8 mouse cellular contexts compared by ENCODE assay signal in the genomic region with DNA sequence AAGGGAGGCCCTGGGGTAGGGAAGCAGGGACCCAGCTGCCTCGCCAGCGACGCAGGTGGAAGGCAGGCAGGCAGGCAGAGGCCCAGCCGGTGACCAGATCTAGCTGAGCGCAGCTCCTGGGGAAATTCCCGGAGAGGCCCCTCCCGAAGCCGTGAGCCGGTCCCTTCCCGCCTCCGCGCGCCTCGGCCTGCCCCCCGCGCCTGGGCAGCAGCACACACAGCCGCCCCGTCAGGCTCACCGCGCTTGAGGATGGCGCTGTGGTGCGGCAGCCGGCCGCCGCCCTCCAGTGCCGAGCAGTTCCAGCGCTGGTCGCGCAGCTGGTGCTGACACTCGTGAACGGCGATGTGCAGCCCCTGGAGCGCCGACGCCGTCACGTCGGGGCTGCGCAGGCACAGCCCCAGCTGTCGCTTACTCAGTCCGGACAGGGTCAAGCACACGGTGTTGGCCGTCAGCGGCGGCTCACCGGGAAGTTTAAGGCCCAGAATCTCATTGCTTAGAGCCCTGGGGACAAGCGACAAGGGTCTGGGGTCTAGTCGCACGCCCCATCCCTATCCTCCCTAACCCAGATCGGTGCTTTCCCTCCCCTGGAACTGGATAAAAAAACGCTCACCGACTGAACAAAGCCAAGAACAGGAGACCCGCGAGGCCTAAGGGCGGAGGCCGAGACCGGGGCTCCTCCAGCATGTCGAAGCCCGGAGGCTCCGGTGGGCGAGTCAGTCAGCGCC. TPM values are rescaled to one million over a fixed set of nuclear protein-coding genes. Genes with fewer than 3 reads are reported as not detected.
DNase-seq lines count a peak whose midpoint lies in the region; ATAC-seq and TF ChIP-seq lines count a peak whose summit lies in the region.

No protein-coding gene starts in this region.

- DNase-seq in adrenal gland, postnatal 10 days, result peak; percentile 45
- DNase-seq in adrenal gland, postnatal 4 days (ENCODE audit: low spot score in 2 of 2), result no peak
- peak; percentile 71 for DNase-seq in limb, embryonic 10.5 days (ENCODE audit: low spot score)
- no peak for DNase-seq in midbrain, postnatal 0 days (ENCODE audit: low spot score)
- DNase-seq in yolk sac, embryonic 10.5 days (ENCODE audit: low spot score), result no peak
- DNase-seq in cerebellum, adult 2 months, result no peak

- peak; percentile 60 for ATAC-seq in heart, embryonic 16.5 days (replicated peaks; ENCODE audit: extremely low read depth, insufficient read depth, low FRiP score)
- ATAC-seq in midbrain, postnatal 0 days (ENCODE audit: low FRiP score), result no peak

- no peaks in the 10 kb centered on the region for H3K36me3 ChIP-seq in ES-Bruce4 (ENCODE audit: control insufficient read depth, insufficient read depth, low read length, poor library complexity, severe bottlenecking)
- no peaks in the 10 kb centered on the region for H3K36me3 ChIP-seq in heart, embryonic 16.5 days (ENCODE audit: control insufficient read depth, insufficient read depth)
- no peaks in the 10 kb centered on the region for H3K36me3 ChIP-seq in limb, embryonic 10.5 days
- no peaks in the 10 kb centered on the region for H3K36me3 ChIP-seq in midbrain, postnatal 0 days (ENCODE audit: insufficient read depth, low read length)

- H3K4me2 ChIP-seq in heart, embryonic 16.5 days (ENCODE audit: low read depth, low read length), result peak overlapping the region; percentile 53
- peak overlapping the region; percentile 36; the same call in 1 of the 2 replicates for H3K4me2 ChIP-seq in midbrain, postnatal 0 days (ENCODE audit: low read depth, low read length, poor library complexity, severe bottlenecking)

- H3K27ac ChIP-seq in ES-Bruce4 (ENCODE audit: insufficient read depth, low read length), result no peak overlapping the region
- H3K27ac ChIP-seq in heart, embryonic 16.5 days (ENCODE audit: low read length), result no peak overlapping the region
- 0 out of 2 replicates have a peak overlapping the region, but pooled peaks have one; percentile 17 for H3K27ac ChIP-seq in limb, embryonic 10.5 days
- H3K27ac ChIP-seq in midbrain, postnatal 0 days (ENCODE audit: low read depth, low read length), result no peak overlapping the region
- no peak overlapping the region for H3K27ac ChIP-seq in cerebellum, adult 2 months (ENCODE audit: insufficient read depth, low read length)

- peaks cover 2% of the 10 kb centered on the region for H3K4me1 ChIP-seq in ES-Bruce4 (ENCODE audit: control insufficient read depth, insufficient read depth, low read length)
- H3K4me1 ChIP-seq in heart, embryonic 16.5 days (ENCODE audit: control insufficient read depth, insufficient read depth, low read length), result peaks cover 20% of the 10 kb centered on the region
- H3K4me1 ChIP-seq in limb, embryonic 10.5 days, result peaks cover 57% of the 10 kb centered on the region
- H3K4me1 ChIP-seq in midbrain, postnatal 0 days (ENCODE audit: insufficient read depth, low read length), result peaks cover 5% of the 10 kb centered on the region; the same call in 1 of the 2 replicates
- H3K4me1 ChIP-seq in cerebellum, adult 2 months (ENCODE audit: control insufficient read depth, insufficient read depth, low read length), result no peaks in the 10 kb centered on the region

- no peaks in the 10 kb centered on the region for H3K9me3 ChIP-seq in ES-Bruce4 (replicated peaks; ENCODE audit: control insufficient read depth, insufficient read depth, low read length, poor library complexity, severe bottlenecking)
- H3K9me3 ChIP-seq in heart, embryonic 16.5 days (replicated peaks; ENCODE audit: control insufficient read depth, low read length), result no peaks in the 10 kb centered on the region
- H3K9me3 ChIP-seq in limb, embryonic 10.5 days (replicated peaks), result 0 out of 2 replicates have a peak, but pooled peaks cover 2% of the 10 kb centered on the region
- no peaks in the 10 kb centered on the region for H3K9me3 ChIP-seq in midbrain, postnatal 0 days (ENCODE audit: low read length)

- 2% methylated on average over 57 of the region's 62 CpGs for WGBS in heart, embryonic 16.5 days
- under 1% methylated on average over 62 of the region's 62 CpGs for WGBS in limb, embryonic 10.5 days
- under 1% methylated on average over 62 of the region's 62 CpGs for WGBS in midbrain, postnatal 0 days
- WGBS in cerebellum, adult 2 months, result 4% methylated on average over 61 of the region's 62 CpGs

- TF ChIP-seq CTCF in ES-Bruce4 (IDR thresholded peaks at IDR 0.05; ENCODE audit: low read depth, low read length), result no peak
- peak; percentile 27 for TF ChIP-seq CTCF in midbrain, postnatal 0 days (IDR thresholded peaks at IDR 0.05)
- no peak for TF ChIP-seq CTCF in cerebellum, adult 2 months (IDR thresholded peaks at IDR 0.05; ENCODE audit: borderline replicate concordance, insufficient read depth, low read depth, low read length)

- peak overlapping the region; percentile 39; the same call in 1 of the 2 replicates for H3K9ac ChIP-seq in ES-Bruce4 (ENCODE audit: low read depth, poor library complexity, severe bottlenecking)
- H3K9ac ChIP-seq in heart, embryonic 16.5 days (ENCODE audit: low read length), result peak overlapping the region; percentile 7; the same call in 1 of the 2 replicates
- H3K9ac ChIP-seq in midbrain, postnatal 0 days (replicated peaks; ENCODE audit: low read length, poor library complexity, severe bottlenecking), result no peak overlapping the region; the same call in 1 of the 2 replicates

- H3K4me3 ChIP-seq in ES-Bruce4 (ENCODE audit: low read depth, low read length), result peak overlapping the region; percentile 24
- H3K4me3 ChIP-seq in heart, embryonic 16.5 days (ENCODE audit: low read length), result peak overlapping the region; percentile 34
- H3K4me3 ChIP-seq in limb, embryonic 10.5 days, result peak overlapping the region; percentile 37
- peak overlapping the region; percentile 20 for H3K4me3 ChIP-seq in midbrain, postnatal 0 days (ENCODE audit: low read depth, low read length)
- H3K4me3 ChIP-seq in cerebellum, adult 2 months (replicated peaks; ENCODE audit: insufficient read depth, low read depth, low read length), result no peak overlapping the region

- no peak for TF ChIP-seq EP300 in ES-Bruce4 (IDR thresholded peaks at IDR 0.05; ENCODE audit: insufficient read depth, low read depth, low read length)

- no peak for TF ChIP-seq POLR2A in ES-Bruce4 (IDR thresholded peaks at IDR 0.05; ENCODE audit: insufficient read depth, low read length)
- TF ChIP-seq POLR2A in cerebellum, adult 2 months (IDR thresholded peaks at IDR 0.05; ENCODE audit: borderline replicate concordance, insufficient read depth, low read length), result no peak

- peaks cover 30% of the 10 kb centered on the region for H3K27me3 ChIP-seq in ES-Bruce4 (ENCODE audit: control insufficient read depth, insufficient read depth, low read length, poor library complexity, severe bottlenecking)
- H3K27me3 ChIP-seq in heart, embryonic 16.5 days (ENCODE audit: control insufficient read depth, insufficient read depth, low read length), result peaks cover 81% of the 10 kb centered on the region
- H3K27me3 ChIP-seq in limb, embryonic 10.5 days (ENCODE audit: low read depth, poor library complexity, severe bottlenecking), result peaks cover 100% of the 10 kb centered on the region
- H3K27me3 ChIP-seq in midbrain, postnatal 0 days (ENCODE audit: insufficient read depth, low read length), result peaks cover 82% of the 10 kb centered on the region
- peaks cover 9% of the 10 kb centered on the region; the same call in 1 of the 2 replicates for H3K27me3 ChIP-seq in cerebellum, adult 2 months (ENCODE audit: control insufficient read depth, insufficient read depth, low read length)

RNA-seq across cellular contexts. Expression of a gene that starts 1.5 kb away (rescaled TPM):
- 1 to 10 TPM in 1 of 2 experiments, under 1 TPM in 1; 0.96 to 1.1 TPM for total RNA-seq in adrenal gland, postnatal 10 days (2021)
- 1 to 10 TPM in 1 of 2 experiments, under 1 TPM in 1; 0.68 to 1.2 TPM for total RNA-seq in adrenal gland, postnatal 4 days (2021)
- 1.7 and 1.8 TPM in 2 replicates for polyA plus RNA-seq in ES-Bruce4 (2011; ENCODE audit: insufficient read depth, insufficient read length, low read depth, missing spikeins)
- polyA plus RNA-seq in heart, embryonic 16.5 days (2015; fragmentation: Nextera tagmentation; extraction: Ambion mirVana), result 0.28 and 0.44 TPM in 2 replicates
- 0.62 and 0.99 TPM in 2 replicates for polyA plus RNA-seq in limb, embryonic 10.5 days (2016; fragmentation: Nextera tagmentation; extraction: Ambion mirVana)
- total RNA-seq in midbrain, postnatal 0 days (2014; rRNA removed), result 0.38 and 1.5 TPM in 2 replicates
- polyA plus RNA-seq in midbrain, postnatal 0 days (2015; fragmentation: Nextera tagmentation; extraction: Ambion mirVana), result not detected in 2 replicates
- polyA plus RNA-seq in cerebellum, adult 2 months (2012; rRNA removed), result 0.15 and 0.22 TPM in 2 replicates

RNA-seq across cellular contexts. Expression of a gene that starts 13.2 kb away (rescaled TPM):
- under 1 TPM in 1 of 2 experiments, not detected in 1; 0.12 TPM for total RNA-seq in adrenal gland, postnatal 10 days (2021)
- total RNA-seq in adrenal gland, postnatal 4 days (2021), result not detected
- polyA plus RNA-seq in ES-Bruce4 (2011; ENCODE audit: insufficient read depth, insufficient read length, low read depth, missing spikeins), result not detected in 2 replicates
- not detected in 2 replicates for polyA plus RNA-seq in heart, embryonic 16.5 days (2015; fragmentation: Nextera tagmentation; extraction: Ambion mirVana)
- polyA plus RNA-seq in limb, embryonic 10.5 days (2016; fragmentation: Nextera tagmentation; extraction: Ambion mirVana), result not detected in 2 replicates
- total RNA-seq in midbrain, postnatal 0 days (2014; rRNA removed), result 0.33 TPM in 2 replicates
- polyA plus RNA-seq in midbrain, postnatal 0 days (2015; fragmentation: Nextera tagmentation; extraction: Ambion mirVana), result 0.81 and 1.1 TPM in 2 replicates
- polyA plus RNA-seq in cerebellum, adult 2 months (2012; rRNA removed), result not detected in 2 replicates

RNA-seq across cellular contexts. Expression of a gene that starts 13.4 kb away (rescaled TPM):
- 10 to 100 TPM; 92.4 to 94.7 TPM for total RNA-seq in adrenal gland, postnatal 10 days (2021)
- total RNA-seq in adrenal gland, postnatal 4 days (2021), result 100 to 1,000 TPM; 124 to 135 TPM
- polyA plus RNA-seq in ES-Bruce4 (2011; ENCODE audit: insufficient read depth, insufficient read length, low read depth, missing spikeins), result 58.4 and 59.3 TPM in 2 replicates
- 35.8 and 36.4 TPM in 2 replicates for polyA plus RNA-seq in heart, embryonic 16.5 days (2015; fragmentation: Nextera tagmentation; extraction: Ambion mirVana)
- polyA plus RNA-seq in limb, embryonic 10.5 days (2016; fragmentation: Nextera tagmentation; extraction: Ambion mirVana), result 44.3 and 49.1 TPM in 2 replicates
- total RNA-seq in midbrain, postnatal 0 days (2014; rRNA removed), result 122 and 144 TPM in 2 replicates
- polyA plus RNA-seq in midbrain, postnatal 0 days (2015; fragmentation: Nextera tagmentation; extraction: Ambion mirVana), result 89.2 and 93.8 TPM in 2 replicates
- 202 and 210 TPM in 2 replicates for polyA plus RNA-seq in cerebellum, adult 2 months (2012; rRNA removed)

RNA-seq across cellular contexts. Expression of a gene that starts 32.8 kb away (rescaled TPM):
- under 1 TPM; 0.09 to 0.21 TPM for total RNA-seq in adrenal gland, postnatal 10 days (2021)
- 1 to 10 TPM in 1 of 2 experiments, under 1 TPM in 1; 0.76 to 4.2 TPM for total RNA-seq in adrenal gland, postnatal 4 days (2021)
- not detected in 2 replicates for polyA plus RNA-seq in ES-Bruce4 (2011; ENCODE audit: insufficient read depth, insufficient read length, low read depth, missing spikeins)
- polyA plus RNA-seq in heart, embryonic 16.5 days (2015; fragmentation: Nextera tagmentation; extraction: Ambion mirVana), result 0.32 and 0.35 TPM in 2 replicates
- not detected in 2 replicates for polyA plus RNA-seq in limb, embryonic 10.5 days (2016; fragmentation: Nextera tagmentation; extraction: Ambion mirVana)
- total RNA-seq in midbrain, postnatal 0 days (2014; rRNA removed), result 5.5 and 7.3 TPM in 2 replicates
- polyA plus RNA-seq in midbrain, postnatal 0 days (2015; fragmentation: Nextera tagmentation; extraction: Ambion mirVana), result 0.51 and 0.64 TPM in 2 replicates
- 1.0 and 1.3 TPM in 2 replicates for polyA plus RNA-seq in cerebellum, adult 2 months (2012; rRNA removed)

RNA-seq across cellular contexts. Expression of a gene that starts 48.4 kb away (rescaled TPM):
- total RNA-seq in adrenal gland, postnatal 10 days (2021), result 10 to 100 TPM in 1 of 2 experiments, 1 to 10 TPM in 1; 8.8 to 11.9 TPM
- 10 to 100 TPM; 15.9 to 19.1 TPM for total RNA-seq in adrenal gland, postnatal 4 days (2021)
- 28.2 and 30.0 TPM in 2 replicates for polyA plus RNA-seq in ES-Bruce4 (2011; ENCODE audit: insufficient read depth, insufficient read length, low read depth, missing spikeins)
- polyA plus RNA-seq in heart, embryonic 16.5 days (2015; fragmentation: Nextera tagmentation; extraction: Ambion mirVana), result 23.0 and 27.7 TPM in 2 replicates
- polyA plus RNA-seq in limb, embryonic 10.5 days (2016; fragmentation: Nextera tagmentation; extraction: Ambion mirVana), result 26.8 and 28.9 TPM in 2 replicates
- 1.0 and 2.8 TPM in 2 replicates for total RNA-seq in midbrain, postnatal 0 days (2014; rRNA removed)
- 4.4 and 5.4 TPM in 2 replicates for polyA plus RNA-seq in midbrain, postnatal 0 days (2015; fragmentation: Nextera tagmentation; extraction: Ambion mirVana)
- polyA plus RNA-seq in cerebellum, adult 2 months (2012; rRNA removed), result 4.1 and 4.7 TPM in 2 replicates

Comparison
In these comparisons a context has a peak if more than half of its experiments do, and no peak if none do; other contexts are left out.
1. DNase-seq: peak in adrenal gland, postnatal 10 days (single experiment) and limb, embryonic 10.5 days (single experiment); none in adrenal gland, postnatal 4 days (0 of 2), midbrain, postnatal 0 days (single experiment), yolk sac, embryonic 10.5 days (single experiment) and cerebellum, adult 2 months (0 of 2).